Mouse (Mus musculus): ENCODE results near the gene Gm4869. TPM values are rescaled to one million over a fixed set of nuclear protein-coding genes. Genes with fewer than 3 reads are reported as not detected.
"Not testable (repeated sequence)": the region's sequence is repeated elsewhere in the genome, so short reads cannot be mapped to it uniquely, and the experiment has no call there.

Gm4869 gene
- polyA plus RNA-seq, 1 experiment from 2014 or later, result not detected

GRCm38 (mm10) chr5:140498176-140498575, 52.7 kb downstream of the Gm4869 start:
- peaks cover 6% of the 10 kb centered on the region for H3K4me1 ChIP-seq (ENCODE audit: control insufficient read depth, insufficient read depth, low read length)
- 73% methylated on average over 6 of the region's 6 CpGs for WGBS
- no peak overlapping the region for H3K9ac ChIP-seq (ENCODE audit: low read length)
- no peak overlapping the region for H3K4me2 ChIP-seq (ENCODE audit: low read depth, low read length)
- H3K27me3 ChIP-seq (ENCODE audit: control insufficient read depth, insufficient read depth, low read length), result no peaks in the 10 kb centered on the region
- no peak overlapping the region for H3K27ac ChIP-seq (ENCODE audit: low read length)
- no peaks in the 10 kb centered on the region for H3K9me3 ChIP-seq (replicated peaks; ENCODE audit: control insufficient read depth, low read length)
- no peak overlapping the region for H3K4me3 ChIP-seq (ENCODE audit: low read length)
- H3K36me3 ChIP-seq (ENCODE audit: control insufficient read depth, insufficient read depth), result no peaks in the 10 kb centered on the region
- ATAC-seq (replicated peaks; ENCODE audit: extremely low read depth, insufficient read depth, low FRiP score), result no peak

DNA sequence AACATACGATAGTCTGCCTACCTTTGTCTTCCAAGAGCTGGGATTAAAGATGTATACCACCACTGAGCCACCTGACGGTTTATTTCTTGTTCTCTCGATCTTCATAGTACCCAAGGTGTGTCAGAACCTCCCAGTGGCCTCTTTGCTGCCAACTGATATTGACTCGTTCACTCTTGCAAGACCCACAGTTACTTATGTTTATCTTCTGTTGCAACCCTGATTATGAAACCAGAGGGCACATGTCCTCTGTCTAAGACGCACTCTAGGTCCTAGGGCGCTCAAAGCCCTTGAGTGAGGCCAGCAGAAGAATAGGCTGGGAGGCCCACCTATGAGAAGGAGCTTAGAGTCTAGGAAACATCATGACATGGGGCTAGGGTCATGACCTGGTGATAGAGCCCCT, 55.3 kb downstream of the Gm4869 start:
- no peaks in the 10 kb centered on the region for H3K36me3 ChIP-seq (ENCODE audit: control insufficient read depth, insufficient read depth)
- WGBS, result 73% methylated on average over 6 of the region's 6 CpGs
- no peak overlapping the region for H3K27ac ChIP-seq (ENCODE audit: low read length)
- H3K4me3 ChIP-seq (ENCODE audit: low read length), result no peak overlapping the region
- no peak overlapping the region for H3K9ac ChIP-seq (ENCODE audit: low read length)
- H3K9me3 ChIP-seq (replicated peaks; ENCODE audit: control insufficient read depth, low read length), result no peaks in the 10 kb centered on the region
- no peak overlapping the region for H3K4me2 ChIP-seq (ENCODE audit: low read depth, low read length)
- peaks cover 16% of the 10 kb centered on the region for H3K4me1 ChIP-seq (ENCODE audit: control insufficient read depth, insufficient read depth, low read length)
- H3K27me3 ChIP-seq (ENCODE audit: control insufficient read depth, insufficient read depth, low read length), result no peaks in the 10 kb centered on the region
- ATAC-seq (replicated peaks; ENCODE audit: extremely low read depth, insufficient read depth, low FRiP score), result no peak

- Histone ChIP-seq H3K9ac (ENCODE audit: low read length) (peak overlapping the region; percentile 47; the same call in 1 of the 2 replicates), H3K27me3 (ENCODE audit: control insufficient read depth, insufficient read depth, low read length) (no peaks in the 10 kb centered on the region), H3K4me3 (ENCODE audit: low read length) (peak overlapping the region; percentile 35), H3K4me2 (ENCODE audit: low read depth, low read length) (peak overlapping the region; percentile 63), H3K27ac (ENCODE audit: low read length) (peak overlapping the region; percentile 38; the same call in 1 of the 2 replicates), H3K9me3 (replicated peaks; ENCODE audit: control insufficient read depth, low read length) (no peaks in the 10 kb centered on the region), H3K36me3 (ENCODE audit: control insufficient read depth, insufficient read depth) (no peaks in the 10 kb centered on the region), H3K4me1 (ENCODE audit: control insufficient read depth, insufficient read depth, low read length) (peaks cover 20% of the 10 kb centered on the region)
- WGBS, result 20% methylated on average over 14 of the region's 14 CpGs
- no peak for ATAC-seq (replicated peaks; ENCODE audit: extremely low read depth, insufficient read depth, low FRiP score)
Observed at GRCm38 (mm10) chr5:140501982-140502836, 56.8 kb downstream of the Gm4869 start.

DNA sequence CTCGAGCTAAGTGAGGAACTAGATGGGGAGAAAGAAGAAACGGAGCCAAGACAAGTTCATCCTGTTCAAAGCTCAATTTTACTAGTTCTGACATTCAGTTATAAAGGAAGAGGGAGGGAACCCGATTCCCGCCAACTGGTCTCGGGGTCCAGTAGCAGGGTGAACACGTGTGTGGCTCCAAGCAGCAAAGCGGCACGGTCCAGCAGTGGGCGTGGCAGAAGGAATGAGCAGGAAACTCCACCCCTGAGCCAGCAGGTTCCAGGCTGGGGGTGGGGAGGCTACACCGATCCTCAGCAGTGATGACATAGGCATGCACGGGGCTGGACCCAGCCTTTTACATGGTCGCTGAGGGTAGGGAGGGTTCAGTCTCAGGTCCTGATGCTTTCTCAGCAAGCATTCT, 57.5 kb downstream of the Gm4869 start:
- not testable (repeated sequence) for H3K36me3 ChIP-seq (ENCODE audit: control insufficient read depth, insufficient read depth); H3K9me3 ChIP-seq (replicated peaks; ENCODE audit: control insufficient read depth, low read length); ATAC-seq (replicated peaks; ENCODE audit: extremely low read depth, insufficient read depth, low FRiP score); H3K27ac ChIP-seq (ENCODE audit: low read length); H3K27me3 ChIP-seq (ENCODE audit: control insufficient read depth, insufficient read depth, low read length)
- under 1% methylated on average over 12 of the region's 12 CpGs for WGBS
- peak overlapping the region; percentile 63 for H3K4me2 ChIP-seq (ENCODE audit: low read depth, low read length)
- H3K9ac ChIP-seq (ENCODE audit: low read length), result peak overlapping the region; percentile 47; the same call in 1 of the 2 replicates
- H3K4me1 ChIP-seq (ENCODE audit: control insufficient read depth, insufficient read depth, low read length), result peaks cover 20% of the 10 kb centered on the region
- peak overlapping the region; percentile 35 for H3K4me3 ChIP-seq (ENCODE audit: low read length)

- peak; percentile 97 for ATAC-seq (replicated peaks; ENCODE audit: extremely low read depth, insufficient read depth, low FRiP score)
- peak within 1 kb of the TSS; percentile 72 for H3K9ac ChIP-seq (ENCODE audit: low read length)
- no peaks in the 10 kb centered on the region for H3K27me3 ChIP-seq (ENCODE audit: control insufficient read depth, insufficient read depth, low read length)
- peak within 1 kb of the TSS; percentile 60 for H3K4me3 ChIP-seq (ENCODE audit: low read length)
- H3K4me2 ChIP-seq (ENCODE audit: low read depth, low read length), result peak within 1 kb of the TSS; percentile 79
- under 1% methylated on average over 37 of the region's 38 CpGs for WGBS
- H3K27ac ChIP-seq (ENCODE audit: low read length), result peak within 1 kb of the TSS; percentile 36; the same call in 1 of the 2 replicates
- H3K9me3 ChIP-seq (replicated peaks; ENCODE audit: control insufficient read depth, low read length), result no peaks in the 10 kb centered on the region
- H3K36me3 ChIP-seq (ENCODE audit: control insufficient read depth, insufficient read depth), result no peaks in the 10 kb centered on the region
- peaks cover 20% of the 10 kb centered on the region for H3K4me1 ChIP-seq (ENCODE audit: control insufficient read depth, insufficient read depth, low read length)
Observed at GRCm38 (mm10) chr5:140505208-140505780, 59.8 kb downstream of the Gm4869 start, which contains the start of gene Chst12. Gene Chst12 (plus strand): TSS chr5:140505550.

GRCm38 (mm10) chr5:140506096-140506794, 60.8 kb downstream of the Gm4869 start:
- Histone ChIP-seq H3K4me2 (ENCODE audit: low read depth, low read length) (peak overlapping the region; percentile 79), H3K9me3 (replicated peaks; ENCODE audit: control insufficient read depth, low read length) (no peaks in the 10 kb centered on the region), H3K4me3 (ENCODE audit: low read length) (peak overlapping the region; percentile 60), H3K9ac (ENCODE audit: low read length) (peak overlapping the region; percentile 72), H3K27me3 (ENCODE audit: control insufficient read depth, insufficient read depth, low read length) (no peaks in the 10 kb centered on the region), H3K36me3 (ENCODE audit: control insufficient read depth, insufficient read depth) (no peaks in the 10 kb centered on the region), H3K4me1 (ENCODE audit: control insufficient read depth, insufficient read depth, low read length) (peaks cover 20% of the 10 kb centered on the region), H3K27ac (ENCODE audit: low read length) (peak overlapping the region; percentile 36; the same call in 1 of the 2 replicates)
- whole genome bisulfite sequencing, result 29% methylated on average over 22 of the region's 22 CpGs
- no peak for ATAC-seq (replicated peaks; ENCODE audit: extremely low read depth, insufficient read depth, low FRiP score)

GRCm38 (mm10) chr5:140507466-140508208, 62.2 kb downstream of the Gm4869 start:
- Histone ChIP-seq H3K4me1 (ENCODE audit: control insufficient read depth, insufficient read depth, low read length) (peaks cover 17% of the 10 kb centered on the region), H3K9ac (ENCODE audit: low read length) (no peak overlapping the region), H3K4me3 (ENCODE audit: low read length) (no peak overlapping the region), H3K36me3 (ENCODE audit: control insufficient read depth, insufficient read depth) (no peaks in the 10 kb centered on the region), H3K27me3 (ENCODE audit: control insufficient read depth, insufficient read depth, low read length) (no peaks in the 10 kb centered on the region), H3K4me2 (ENCODE audit: low read depth, low read length) (no peak overlapping the region), H3K27ac (ENCODE audit: low read length) (no peak overlapping the region), H3K9me3 (replicated peaks; ENCODE audit: control insufficient read depth, low read length) (no peaks in the 10 kb centered on the region)
- WGBS, result 78% methylated on average over 14 of the region's 14 CpGs
- ATAC-seq (replicated peaks; ENCODE audit: extremely low read depth, insufficient read depth, low FRiP score), result no peak

DNA sequence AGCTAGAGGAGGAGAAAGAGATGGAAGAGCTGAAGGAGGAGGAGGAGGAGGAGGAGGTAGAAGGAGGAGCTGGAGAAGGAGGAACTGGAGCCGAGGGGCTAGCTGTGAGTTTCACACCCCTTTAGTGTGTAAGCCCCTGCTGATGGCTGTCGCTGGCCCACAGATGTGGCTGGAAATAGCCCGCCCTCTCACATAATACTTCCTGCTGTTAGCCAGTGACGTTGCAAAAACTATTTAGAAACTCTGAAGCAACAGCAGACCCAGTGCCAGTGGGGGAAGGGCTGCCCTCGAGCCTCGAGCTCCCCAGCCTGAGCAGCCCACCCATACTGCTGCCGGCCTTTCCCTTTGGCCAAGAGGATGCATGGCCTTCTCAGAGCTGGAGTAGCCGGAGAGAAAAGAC, 63.2 kb downstream of the Gm4869 start:
- no peaks in the 10 kb centered on the region for H3K36me3 ChIP-seq (ENCODE audit: control insufficient read depth, insufficient read depth)
- WGBS, result 40% methylated on average over 8 of the region's 8 CpGs
- ATAC-seq (replicated peaks; ENCODE audit: extremely low read depth, insufficient read depth, low FRiP score), result no peak
- no peaks in the 10 kb centered on the region for H3K27me3 ChIP-seq (ENCODE audit: control insufficient read depth, insufficient read depth, low read length)
- peak overlapping the region; percentile 1; the same call in 1 of the 2 replicates for H3K4me2 ChIP-seq (ENCODE audit: low read depth, low read length)
- H3K9ac ChIP-seq (ENCODE audit: low read length), result no peak overlapping the region
- H3K4me1 ChIP-seq (ENCODE audit: control insufficient read depth, insufficient read depth, low read length), result peaks cover 11% of the 10 kb centered on the region
- H3K27ac ChIP-seq (ENCODE audit: low read length), result 0 out of 2 replicates have a peak overlapping the region, but pooled peaks have one; percentile 9
- no peaks in the 10 kb centered on the region for H3K9me3 ChIP-seq (replicated peaks; ENCODE audit: control insufficient read depth, low read length)
- no peak overlapping the region for H3K4me3 ChIP-seq (ENCODE audit: low read length)
